Mouse (Mus musculus): ENCODE data around the gene Cops7a. TPM values are rescaled to one million over a fixed set of nuclear protein-coding genes. Genes with fewer than 3 reads are reported as not detected.

The Cops7a gene
- 30.5 TPM for polyA plus RNA-seq (2015; fragmentation: Illumina TruSeq; extraction: RNeasy Lipid Tissue Mini Kit (QIAGEN cat#74804); ENCODE audit: insufficient read depth, low replicate concordance)

DNA sequence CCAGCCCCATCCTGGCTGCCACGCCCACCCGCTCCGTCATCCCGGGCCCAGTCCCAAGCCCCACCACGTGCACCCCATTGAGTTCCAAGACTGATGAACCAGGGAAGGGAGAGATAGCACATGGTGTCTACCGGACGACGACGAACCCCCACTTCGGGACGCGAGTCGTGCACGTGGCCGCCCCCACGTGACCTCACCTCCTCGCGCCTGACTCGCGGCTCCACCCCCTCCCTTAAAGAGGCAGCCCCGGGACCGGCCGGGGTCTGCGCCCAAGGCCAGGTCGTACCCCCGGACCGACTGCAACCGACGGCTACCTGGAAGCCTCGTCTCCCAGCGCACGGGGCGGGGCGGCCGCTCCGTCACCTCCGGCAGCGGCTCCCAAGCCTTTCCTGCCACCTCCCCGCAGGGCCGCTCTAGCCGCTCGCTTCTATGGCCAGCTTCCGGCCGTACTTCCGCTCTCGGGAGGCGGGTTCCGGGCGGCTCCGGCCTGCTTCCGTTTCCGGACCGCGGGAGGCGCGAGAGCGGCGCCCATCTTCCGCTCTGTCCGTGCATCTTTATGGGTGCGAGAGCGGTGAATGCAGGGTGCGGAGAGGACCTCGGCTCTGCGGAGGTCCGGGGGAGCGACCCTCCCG, at the start of gene Cops7a:
Cops7a (minus strand) TSS at position 451 of the 632 bp plus-strand sequence.

DNA sequence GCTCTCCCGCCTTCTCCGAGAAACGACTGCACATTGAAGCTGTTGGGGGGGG, 43.6 kb upstream of the Cops7a start, which contains the start of gene Zfp384:
Zfp384 (plus strand) TSS at position 17 of the 52 bp plus-strand sequence.

DNA sequence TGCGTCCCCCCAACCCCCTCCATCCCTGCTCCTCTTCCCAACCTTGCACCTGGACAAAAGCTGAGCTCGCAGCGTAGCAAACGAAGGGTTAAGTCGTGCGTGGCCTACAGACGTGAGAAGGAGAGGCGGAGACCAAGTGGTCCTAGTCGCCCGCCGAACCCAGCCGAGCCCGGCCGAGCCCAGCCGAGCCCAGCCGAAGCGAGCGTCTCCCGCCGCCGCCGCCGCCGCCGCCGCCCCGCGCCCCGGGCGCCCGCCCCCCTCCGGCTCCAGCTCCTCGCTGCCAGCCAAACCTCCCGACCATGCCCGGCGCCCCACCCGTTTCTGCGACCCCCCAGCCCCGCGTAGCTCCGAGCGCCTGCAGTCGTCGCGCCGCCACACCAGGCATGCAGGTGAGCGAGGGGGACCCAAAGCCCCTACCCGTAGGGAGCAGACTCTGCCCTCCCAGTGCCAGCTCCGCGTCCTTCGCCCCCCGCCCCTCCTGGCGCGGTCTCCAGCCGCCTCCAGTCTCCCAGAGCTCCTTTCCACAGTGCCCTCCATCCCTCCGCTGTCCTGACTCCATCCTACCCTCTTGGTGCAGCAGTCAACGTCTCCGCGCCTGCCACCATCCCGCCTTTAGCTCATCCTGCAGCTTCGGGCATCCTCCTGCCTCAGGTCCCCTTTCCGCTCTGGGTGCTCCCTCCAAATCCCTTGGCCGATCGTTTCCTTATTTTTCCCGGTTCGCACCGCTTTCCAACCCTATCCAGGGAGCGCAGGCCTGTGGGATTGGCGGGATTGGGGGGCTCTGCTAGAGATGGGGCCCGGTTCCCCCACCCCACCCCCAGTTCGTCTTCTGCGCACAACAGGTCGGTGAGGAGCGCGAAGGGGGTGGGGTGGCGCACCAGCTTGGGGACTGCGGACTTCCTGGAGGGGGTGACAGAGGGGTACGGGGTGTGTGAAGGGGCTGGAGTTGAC, 31.5 kb upstream of the Cops7a start, which contains the start of gene Pianp:
Pianp (plus strand) TSS at position 144 of the 951 bp plus-strand sequence.

DNA sequence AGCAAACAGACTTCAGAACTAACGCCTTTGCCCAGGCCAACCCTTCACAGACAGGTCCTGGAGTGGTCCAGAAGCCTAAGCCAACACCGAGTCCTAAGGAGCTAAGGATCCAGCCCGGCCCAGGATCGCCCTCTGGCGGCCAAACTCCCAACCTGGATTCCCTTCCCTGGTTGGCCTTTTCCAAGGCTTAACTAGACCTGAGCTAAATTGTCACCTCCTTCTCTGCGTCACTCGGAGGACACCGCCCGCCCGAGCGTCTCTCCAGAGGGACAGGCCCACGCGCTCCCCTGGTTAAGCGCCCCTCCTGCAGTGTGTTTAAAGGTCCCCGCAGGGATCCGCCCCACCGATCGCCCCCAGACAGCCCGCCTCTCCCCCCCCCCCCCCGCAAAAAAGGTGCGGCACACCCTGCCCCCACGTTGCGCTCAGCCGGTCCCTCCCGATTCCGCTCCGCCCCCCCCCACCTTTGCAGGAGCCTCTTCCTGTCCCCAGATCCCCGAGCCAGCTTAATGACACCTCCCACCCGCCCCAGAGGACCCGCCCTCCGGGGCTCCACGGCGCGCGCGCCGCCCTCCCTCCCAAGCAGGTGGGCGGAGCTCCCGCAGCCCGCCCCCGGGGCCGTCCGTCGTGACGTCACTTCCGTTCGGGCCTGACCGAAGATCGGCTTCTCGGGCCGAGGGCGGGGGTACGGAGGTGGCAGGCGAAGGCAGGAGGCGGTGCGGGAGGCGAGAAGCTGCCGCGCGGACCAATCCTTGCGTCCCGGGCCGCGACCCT, 34.4 kb downstream of the Cops7a start, which contains the start of gene Mlf2:
Mlf2 (plus strand) TSS at position 633 of the 771 bp plus-strand sequence.

DNA sequence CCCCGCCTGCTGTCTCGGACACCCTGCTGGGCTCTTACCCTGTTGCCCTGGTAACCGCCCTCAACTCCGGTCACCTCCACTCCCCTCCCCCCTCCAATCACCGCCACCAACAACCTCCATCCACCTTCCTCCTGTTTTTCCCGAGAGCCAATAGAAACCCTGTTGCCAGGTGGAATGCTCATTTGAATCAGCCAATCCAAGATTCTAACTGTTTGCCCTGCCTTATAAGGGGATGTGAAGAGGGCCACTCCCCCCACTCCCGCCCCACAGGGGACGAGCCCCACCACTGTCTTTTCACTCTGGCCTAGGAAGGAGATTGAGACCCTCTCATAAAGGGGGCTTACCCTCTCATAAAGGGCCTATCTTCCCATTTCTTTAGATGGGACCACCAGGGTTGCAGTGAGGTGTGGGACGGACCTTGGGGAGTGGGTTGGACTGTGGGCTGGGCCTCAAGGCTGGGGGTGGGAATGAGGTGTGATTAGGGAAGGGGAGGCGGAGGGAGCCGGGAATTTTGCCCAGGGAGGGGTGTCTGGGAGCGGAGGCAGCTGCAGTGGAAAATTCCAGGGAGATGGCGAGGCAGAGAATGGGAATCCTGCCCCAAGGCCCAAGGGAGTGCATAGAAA, 45.5 kb downstream of the Cops7a start, which contains the start of gene Ptms:
Ptms (minus strand) TSS at position 409 of the 623 bp plus-strand sequence.

DNA sequence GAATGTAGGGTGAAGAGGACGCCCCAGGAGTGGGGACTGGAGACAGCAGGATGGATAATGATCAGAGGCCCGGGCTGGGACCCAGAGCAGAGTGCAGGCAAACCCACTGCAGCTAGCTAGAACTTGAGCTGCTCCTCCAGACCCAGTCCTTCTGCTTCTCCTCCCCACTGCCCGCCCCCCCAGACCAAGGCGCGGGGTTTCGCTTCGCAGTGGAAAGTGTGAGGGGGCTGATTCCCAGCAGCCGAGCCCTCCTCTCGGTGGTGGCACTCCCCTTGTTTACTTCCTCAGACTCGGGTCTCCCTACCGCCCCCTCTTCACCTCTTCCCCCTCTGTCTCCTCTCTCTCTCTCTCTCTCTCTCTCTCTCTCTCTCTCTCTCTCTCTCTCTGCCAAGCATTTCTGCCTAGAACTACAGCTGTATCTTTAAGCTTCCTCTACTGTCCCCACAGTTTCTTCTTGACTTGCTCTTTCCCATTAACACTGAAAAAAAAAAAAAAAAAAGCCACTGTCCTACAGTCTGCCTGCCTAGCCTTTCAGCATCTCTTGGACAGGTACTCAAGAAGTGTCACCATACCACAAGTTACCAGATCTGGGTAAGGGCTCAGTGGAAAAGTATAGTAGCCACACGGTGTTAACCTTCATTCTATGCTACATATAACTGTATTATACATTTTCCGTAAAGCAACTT, 53.7 kb downstream of the Cops7a start, which contains the start of gene Lag3:
Lag3 (minus strand) TSS at position 173 of the 686 bp plus-strand sequence.

Other genes with a start within 250 kb of the Cops7a start
- 354 TPM for gene Ptpn6, start 226.8 kb downstream of the Cops7a start, polyA plus RNA-seq (2015; fragmentation: Illumina TruSeq; extraction: RNeasy Lipid Tissue Mini Kit (QIAGEN cat#74804); ENCODE audit: insufficient read depth, low replicate concordance)
- 88.0 TPM for gene Grcc10, start 224.2 kb downstream of the Cops7a start, polyA plus RNA-seq (2015; fragmentation: Illumina TruSeq; extraction: RNeasy Lipid Tissue Mini Kit (QIAGEN cat#74804); ENCODE audit: insufficient read depth, low replicate concordance)
- gene Gm45234, start 209.5 kb downstream of the Cops7a start, polyA plus RNA-seq (2015; fragmentation: Illumina TruSeq; extraction: RNeasy Lipid Tissue Mini Kit (QIAGEN cat#74804); ENCODE audit: insufficient read depth, low replicate concordance), result 0.08 TPM
- 7.8 TPM for gene Atn1, start 209.0 kb downstream of the Cops7a start, polyA plus RNA-seq (2015; fragmentation: Illumina TruSeq; extraction: RNeasy Lipid Tissue Mini Kit (QIAGEN cat#74804); ENCODE audit: insufficient read depth, low replicate concordance)
- gene Eno2, start 195.9 kb downstream of the Cops7a start, polyA plus RNA-seq (2015; fragmentation: Illumina TruSeq; extraction: RNeasy Lipid Tissue Mini Kit (QIAGEN cat#74804); ENCODE audit: insufficient read depth, low replicate concordance), result 3.5 TPM
- 3.5 TPM for gene Lrrc23, start 185.8 kb downstream of the Cops7a start, polyA plus RNA-seq (2015; fragmentation: Illumina TruSeq; extraction: RNeasy Lipid Tissue Mini Kit (QIAGEN cat#74804); ENCODE audit: insufficient read depth, low replicate concordance)
- gene Spsb2, start 156.9 kb downstream of the Cops7a start, polyA plus RNA-seq (2015; fragmentation: Illumina TruSeq; extraction: RNeasy Lipid Tissue Mini Kit (QIAGEN cat#74804); ENCODE audit: insufficient read depth, low replicate concordance), result 3.2 TPM
- 63.1 TPM for gene Tpi1, start 151.2 kb downstream of the Cops7a start, polyA plus RNA-seq (2015; fragmentation: Illumina TruSeq; extraction: RNeasy Lipid Tissue Mini Kit (QIAGEN cat#74804); ENCODE audit: insufficient read depth, low replicate concordance)
- 69.3 TPM for gene Usp5, start 136.1 kb downstream of the Cops7a start, polyA plus RNA-seq (2015; fragmentation: Illumina TruSeq; extraction: RNeasy Lipid Tissue Mini Kit (QIAGEN cat#74804); ENCODE audit: insufficient read depth, low replicate concordance)
- 25.4 TPM for gene Cdca3, start 136.0 kb downstream of the Cops7a start, polyA plus RNA-seq (2015; fragmentation: Illumina TruSeq; extraction: RNeasy Lipid Tissue Mini Kit (QIAGEN cat#74804); ENCODE audit: insufficient read depth, low replicate concordance)
- not detected for gene Gnb3, start 125.3 kb downstream of the Cops7a start, polyA plus RNA-seq (2015; fragmentation: Illumina TruSeq; extraction: RNeasy Lipid Tissue Mini Kit (QIAGEN cat#74804); ENCODE audit: insufficient read depth, low replicate concordance)
- gene P3h3, start 107.8 kb downstream of the Cops7a start, polyA plus RNA-seq (2015; fragmentation: Illumina TruSeq; extraction: RNeasy Lipid Tissue Mini Kit (QIAGEN cat#74804); ENCODE audit: insufficient read depth, low replicate concordance), result 6.7 TPM
- 1.0 TPM for gene Gpr162, start 101.6 kb downstream of the Cops7a start, polyA plus RNA-seq (2015; fragmentation: Illumina TruSeq; extraction: RNeasy Lipid Tissue Mini Kit (QIAGEN cat#74804); ENCODE audit: insufficient read depth, low replicate concordance)
- gene Cd4, start 77.3 kb downstream of the Cops7a start, polyA plus RNA-seq (2015; fragmentation: Illumina TruSeq; extraction: RNeasy Lipid Tissue Mini Kit (QIAGEN cat#74804); ENCODE audit: insufficient read depth, low replicate concordance), result 71.3 TPM
- 6.5 TPM for gene Lag3, start 53.8 kb downstream of the Cops7a start, polyA plus RNA-seq (2015; fragmentation: Illumina TruSeq; extraction: RNeasy Lipid Tissue Mini Kit (QIAGEN cat#74804); ENCODE audit: insufficient read depth, low replicate concordance)
- 193 TPM for gene Ptms, start 45.4 kb downstream of the Cops7a start, polyA plus RNA-seq (2015; fragmentation: Illumina TruSeq; extraction: RNeasy Lipid Tissue Mini Kit (QIAGEN cat#74804); ENCODE audit: insufficient read depth, low replicate concordance)
- 41.7 TPM for gene Mlf2, start 34.2 kb downstream of the Cops7a start, polyA plus RNA-seq (2015; fragmentation: Illumina TruSeq; extraction: RNeasy Lipid Tissue Mini Kit (QIAGEN cat#74804); ENCODE audit: insufficient read depth, low replicate concordance)
- gene Pianp, start 31.2 kb upstream of the Cops7a start, polyA plus RNA-seq (2015; fragmentation: Illumina TruSeq; extraction: RNeasy Lipid Tissue Mini Kit (QIAGEN cat#74804); ENCODE audit: insufficient read depth, low replicate concordance), result 3.0 TPM
- 76.0 TPM for gene Zfp384, start 43.6 kb upstream of the Cops7a start, polyA plus RNA-seq (2015; fragmentation: Illumina TruSeq; extraction: RNeasy Lipid Tissue Mini Kit (QIAGEN cat#74804); ENCODE audit: insufficient read depth, low replicate concordance)
- gene Ing4, start 74.2 kb upstream of the Cops7a start, polyA plus RNA-seq (2015; fragmentation: Illumina TruSeq; extraction: RNeasy Lipid Tissue Mini Kit (QIAGEN cat#74804); ENCODE audit: insufficient read depth, low replicate concordance), result 64.2 TPM
- gene Acrbp, start 84.2 kb upstream of the Cops7a start, polyA plus RNA-seq (2015; fragmentation: Illumina TruSeq; extraction: RNeasy Lipid Tissue Mini Kit (QIAGEN cat#74804); ENCODE audit: insufficient read depth, low replicate concordance), result 22.3 TPM
- gene Lpar5, start 102.4 kb upstream of the Cops7a start, polyA plus RNA-seq (2015; fragmentation: Illumina TruSeq; extraction: RNeasy Lipid Tissue Mini Kit (QIAGEN cat#74804); ENCODE audit: insufficient read depth, low replicate concordance), result 8.7 TPM
- 174 TPM for gene Chd4, start 130.4 kb upstream of the Cops7a start, polyA plus RNA-seq (2015; fragmentation: Illumina TruSeq; extraction: RNeasy Lipid Tissue Mini Kit (QIAGEN cat#74804); ENCODE audit: insufficient read depth, low replicate concordance)
- gene Nop2, start 166.4 kb upstream of the Cops7a start, polyA plus RNA-seq (2015; fragmentation: Illumina TruSeq; extraction: RNeasy Lipid Tissue Mini Kit (QIAGEN cat#74804); ENCODE audit: insufficient read depth, low replicate concordance), result 22.7 TPM
- 29.6 TPM for gene Iffo1, start 179.7 kb upstream of the Cops7a start, polyA plus RNA-seq (2015; fragmentation: Illumina TruSeq; extraction: RNeasy Lipid Tissue Mini Kit (QIAGEN cat#74804); ENCODE audit: insufficient read depth, low replicate concordance)
- 414 TPM for gene Gapdh, start 200.9 kb upstream of the Cops7a start, polyA plus RNA-seq (2015; fragmentation: Illumina TruSeq; extraction: RNeasy Lipid Tissue Mini Kit (QIAGEN cat#74804); ENCODE audit: insufficient read depth, low replicate concordance)
- gene Ncapd2, start 226.2 kb upstream of the Cops7a start, polyA plus RNA-seq (2015; fragmentation: Illumina TruSeq; extraction: RNeasy Lipid Tissue Mini Kit (QIAGEN cat#74804); ENCODE audit: insufficient read depth, low replicate concordance), result 55.5 TPM
- gene Mrpl51, start 226.3 kb upstream of the Cops7a start, polyA plus RNA-seq (2015; fragmentation: Illumina TruSeq; extraction: RNeasy Lipid Tissue Mini Kit (QIAGEN cat#74804); ENCODE audit: insufficient read depth, low replicate concordance), result 61.7 TPM

All from spleen, adult 10 weeks (tissue).